In the genomic region with DNA sequence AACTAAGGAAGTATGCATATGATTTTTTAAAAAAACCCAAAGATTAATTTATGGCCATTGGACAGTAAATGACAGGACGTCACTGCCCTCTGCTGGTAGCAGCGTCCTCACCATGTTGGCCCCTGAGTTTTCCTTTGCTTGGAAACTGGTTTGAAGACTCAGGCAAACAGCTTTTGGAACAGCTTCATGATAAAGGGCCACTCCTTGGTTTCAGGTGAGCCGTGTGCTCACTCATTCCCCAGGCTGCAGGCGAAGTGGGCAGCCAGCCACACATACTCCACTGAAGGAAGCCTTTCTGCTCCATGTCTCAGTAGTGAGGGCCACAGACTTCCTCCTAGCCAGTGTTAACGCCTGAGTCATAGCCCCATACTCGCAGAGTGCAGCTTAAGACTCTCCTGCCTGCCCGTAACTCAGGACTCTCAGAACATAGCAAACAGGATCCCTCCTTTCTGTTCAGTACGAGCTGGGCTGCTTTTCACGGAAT, we compare ENCODE assay signal across 8 mouse cellular contexts.
A peak's percentile ranks its signal among the peaks of the same experiment; 100 is the strongest.
DNase-seq lines count a peak whose midpoint lies in the region; ATAC-seq lines count a peak whose summit lies in the region.

No protein-coding gene starts in this region.

- H3K9ac ChIP-seq in midbrain, embryonic 11.5 days (ENCODE audit: low read length): no peak overlapping the region
- no peak overlapping the region for H3K9ac ChIP-seq in midbrain, embryonic 15.5 days
- H3K9ac ChIP-seq in embryonic facial prominence, embryonic 14.5 days (ENCODE audit: low read depth, low read length): no peak overlapping the region
- 0 out of 2 replicates have a peak overlapping the region, but pooled peaks have one; percentile 41 for H3K9ac ChIP-seq in intestine, embryonic 16.5 days (ENCODE audit: low read depth, low read length)

- 34% methylated on average over 9 of the region's 9 CpGs for WGBS in midbrain, embryonic 11.5 days
- WGBS in midbrain, embryonic 15.5 days: 34% methylated on average over 9 of the region's 9 CpGs
- WGBS in embryonic facial prominence, embryonic 14.5 days: 39% methylated on average over 9 of the region's 9 CpGs
- WGBS in intestine, embryonic 16.5 days: 31% methylated on average over 9 of the region's 9 CpGs

- no peak for ATAC-seq in midbrain, embryonic 11.5 days (ENCODE audit: low FRiP score)
- no peak for ATAC-seq in midbrain, embryonic 15.5 days (replicated peaks)
- peak; percentile 50; the same call in 1 of the 2 replicates for ATAC-seq in embryonic facial prominence, embryonic 14.5 days (ENCODE audit: low read depth)
- peak; percentile 62 for ATAC-seq in intestine, embryonic 16.5 days

- no peaks in the 10 kb centered on the region for H3K36me3 ChIP-seq in midbrain, embryonic 11.5 days (ENCODE audit: control insufficient read depth, insufficient read depth, low read length)
- H3K36me3 ChIP-seq in midbrain, embryonic 15.5 days (replicated peaks): no peaks in the 10 kb centered on the region
- H3K36me3 ChIP-seq in embryonic facial prominence, embryonic 14.5 days (ENCODE audit: control insufficient read depth, insufficient read depth, low read length): no peaks in the 10 kb centered on the region
- no peaks in the 10 kb centered on the region for H3K36me3 ChIP-seq in intestine, embryonic 16.5 days (ENCODE audit: control insufficient read depth, insufficient read depth, low read length)

- H3K9me3 ChIP-seq in midbrain, embryonic 11.5 days (ENCODE audit: control insufficient read depth, low read length): no peaks in the 10 kb centered on the region
- no peaks in the 10 kb centered on the region for H3K9me3 ChIP-seq in midbrain, embryonic 15.5 days
- no peaks in the 10 kb centered on the region for H3K9me3 ChIP-seq in embryonic facial prominence, embryonic 14.5 days (ENCODE audit: control insufficient read depth, low read length)
- H3K9me3 ChIP-seq in intestine, embryonic 16.5 days (ENCODE audit: control insufficient read depth, low read length): no peaks in the 10 kb centered on the region

- DNase-seq in midbrain, embryonic 11.5 days (ENCODE audit: low spot score, missing footprints): peak; percentile 97
- peak; percentile 76 to 89 for DNase-seq in adrenal gland, postnatal 36 days
- DNase-seq in embryonic facial prominence, embryonic 14.5 days (ENCODE audit: low spot score): peak; percentile 86
- peak; percentile 73 to 81 for DNase-seq in left cerebral cortex, postnatal 25 days (ENCODE audit: low spot score in 2 of 2)
- DNase-seq in mesoderm, embryonic 11.5 days (ENCODE audit: low read depth, low spot score): peak; percentile 65
- peak; percentile 89 for DNase-seq in testis, postnatal 10 days (ENCODE audit: low spot score)

- H3K4me1 ChIP-seq in midbrain, embryonic 11.5 days (ENCODE audit: control insufficient read depth, insufficient read depth, low read length): peaks cover 43% of the 10 kb centered on the region
- H3K4me1 ChIP-seq in midbrain, embryonic 15.5 days: peaks cover 4% of the 10 kb centered on the region
- peaks cover 8% of the 10 kb centered on the region for H3K4me1 ChIP-seq in embryonic facial prominence, embryonic 14.5 days (ENCODE audit: control insufficient read depth, insufficient read depth, low read length)
- peaks cover 22% of the 10 kb centered on the region for H3K4me1 ChIP-seq in intestine, embryonic 16.5 days (ENCODE audit: control insufficient read depth, insufficient read depth, low read length)

- intact Hi-C loops in left cerebral cortex, postnatal 25 days (cut with DNase I): loop anchor here (1.0 kb wide), 2 partner anchors 34 to 212 kb away; no protein-coding TSS in a partner anchor

- no peaks in the 10 kb centered on the region; the same call in 1 of the 2 replicates for H3K27me3 ChIP-seq in midbrain, embryonic 11.5 days (ENCODE audit: control insufficient read depth, insufficient read depth, low read length)
- H3K27me3 ChIP-seq in midbrain, embryonic 15.5 days (replicated peaks): 0 out of 2 replicates have a peak, but pooled peaks cover 1% of the 10 kb centered on the region
- H3K27me3 ChIP-seq in embryonic facial prominence, embryonic 14.5 days (replicated peaks; ENCODE audit: control insufficient read depth, insufficient read depth, low read length): no peaks in the 10 kb centered on the region; the same call in 1 of the 2 replicates
- no peaks in the 10 kb centered on the region for H3K27me3 ChIP-seq in intestine, embryonic 16.5 days (replicated peaks; ENCODE audit: control insufficient read depth, insufficient read depth, low read length)

- no peak overlapping the region for H3K27ac ChIP-seq in midbrain, embryonic 11.5 days (ENCODE audit: low read depth, low read length)
- no peak overlapping the region for H3K27ac ChIP-seq in midbrain, embryonic 15.5 days
- no peak overlapping the region for H3K27ac ChIP-seq in embryonic facial prominence, embryonic 14.5 days (replicated peaks; ENCODE audit: low read depth, low read length)
- no peak overlapping the region for H3K27ac ChIP-seq in intestine, embryonic 16.5 days (ENCODE audit: low read length)

- H3K4me3 ChIP-seq in midbrain, embryonic 11.5 days (ENCODE audit: low read depth, low read length): no peak overlapping the region
- no peak overlapping the region for H3K4me3 ChIP-seq in midbrain, embryonic 15.5 days
- no peak overlapping the region for H3K4me3 ChIP-seq in embryonic facial prominence, embryonic 14.5 days (ENCODE audit: low read depth, low read length)
- no peak overlapping the region for H3K4me3 ChIP-seq in intestine, embryonic 16.5 days (ENCODE audit: low read length)

- no peak overlapping the region for H3K4me2 ChIP-seq in midbrain, embryonic 11.5 days
- no peak overlapping the region for H3K4me2 ChIP-seq in midbrain, embryonic 15.5 days
- no peak overlapping the region for H3K4me2 ChIP-seq in embryonic facial prominence, embryonic 14.5 days (ENCODE audit: low read depth, low read length)
- no peak overlapping the region for H3K4me2 ChIP-seq in intestine, embryonic 16.5 days (ENCODE audit: low read depth, low read length)

Comparison
In these comparisons a context has a peak if more than half of its experiments do, and no peak if none do; other contexts are left out.
1. ATAC-seq: peak in embryonic facial prominence, embryonic 14.5 days (single experiment) and intestine, embryonic 16.5 days (single experiment); none in midbrain, embryonic 11.5 days (single experiment) and midbrain, embryonic 15.5 days (single experiment).
2. Peak in every context shown above with its lines, with median percentiles within 50 percentile points of each other: DNase-seq.